Mouse (Mus musculus): ENCODE data around the gene Pdpk1. TPM values are rescaled to one million over a fixed set of nuclear protein-coding genes. Genes with fewer than 3 reads are reported as not detected.
A peak's percentile ranks its signal among the peaks of the same experiment; 100 is the strongest.

The Pdpk1 gene
- 30.4 and 32.9 TPM in 2 replicates for polyA plus RNA-seq (2016; fragmentation: Nextera tagmentation; extraction: Ambion mirVana)

GRCm38 (mm10) chr17:24150824-24151223, at the start of gene Pdpk1:
Gene Pdpk1, minus strand, starts transcription at chr17:24150924.
- Histone ChIP-seq H3K9me3 (no peaks in the 10 kb centered on the region), H3K27ac (peak within 1 kb of the TSS; percentile 9; the same call in 1 of the 2 replicates), H3K4me1 (replicated peaks) (peaks cover 12% of the 10 kb centered on the region), H3K36me3 (peaks cover 7% of the 10 kb centered on the region; the same call in 1 of the 2 replicates), H3K27me3 (ENCODE audit: insufficient read depth, poor library complexity, severe bottlenecking) (no peaks in the 10 kb centered on the region), H3K4me3 (peak within 1 kb of the TSS; percentile 48)
- DNase-seq (ENCODE audit: low spot score) = no peak
- WGBS = 80% methylated on average over 2 of the region's 2 CpGs

GRCm38 (mm10) chr17:24199741-24200140, 49.0 kb upstream of the Pdpk1 start:
- Histone ChIP-seq H3K27me3 (ENCODE audit: insufficient read depth, poor library complexity, severe bottlenecking) (no peaks in the 10 kb centered on the region), H3K4me3 (no peak overlapping the region), H3K27ac (no peak overlapping the region), H3K4me1 (replicated peaks) (peaks cover 43% of the 10 kb centered on the region), H3K36me3 (no peaks in the 10 kb centered on the region; the same call in 1 of the 2 replicates), H3K9me3 (no peaks in the 10 kb centered on the region)
- WGBS = 67% methylated on average over 4 of the region's 4 CpGs
- DNase-seq (ENCODE audit: low spot score) = no peak

GRCm38 (mm10) chr17:24199252-24199651, 48.5 kb upstream of the Pdpk1 start:
- no peaks in the 10 kb centered on the region for H3K9me3 ChIP-seq
- no peak overlapping the region for H3K4me3 ChIP-seq
- no peaks in the 10 kb centered on the region; the same call in 1 of the 2 replicates for H3K36me3 ChIP-seq
- 88% methylated on average over 4 of the region's 4 CpGs for WGBS
- no peaks in the 10 kb centered on the region for H3K27me3 ChIP-seq (ENCODE audit: insufficient read depth, poor library complexity, severe bottlenecking)
- H3K27ac ChIP-seq = no peak overlapping the region
- no peak for DNase-seq (ENCODE audit: low spot score)
- peaks cover 43% of the 10 kb centered on the region for H3K4me1 ChIP-seq (replicated peaks)

- 69% methylated on average over 15 of the region's 15 CpGs for WGBS
These were observed 46.5 kb upstream of the Pdpk1 start for GRCm38 (mm10) chr17:24197032-24197824.

GRCm38 (mm10) chr17:24195349-24195748, 44.6 kb upstream of the Pdpk1 start:
- H3K27me3 ChIP-seq (ENCODE audit: insufficient read depth, poor library complexity, severe bottlenecking) = no peaks in the 10 kb centered on the region
- no peak overlapping the region for H3K27ac ChIP-seq
- no peak for DNase-seq (ENCODE audit: low spot score)
- H3K9me3 ChIP-seq = no peaks in the 10 kb centered on the region
- WGBS = 66% methylated on average over 2 of the region's 2 CpGs
- H3K4me1 ChIP-seq (replicated peaks) = peaks cover 40% of the 10 kb centered on the region
- H3K36me3 ChIP-seq = no peaks in the 10 kb centered on the region; the same call in 1 of the 2 replicates
- no peak overlapping the region for H3K4me3 ChIP-seq

More at GRCm38 (mm10) chr17:24197032-24197824, 46.5 kb upstream of the Pdpk1 start:
- Histone ChIP-seq H3K4me3 (no peak overlapping the region), H3K4me1 (replicated peaks) (peaks cover 36% of the 10 kb centered on the region), H3K9me3 (no peaks in the 10 kb centered on the region), H3K27ac (peak overlapping the region; percentile 29; the same call in 1 of the 2 replicates), H3K27me3 (ENCODE audit: insufficient read depth, poor library complexity, severe bottlenecking) (no peaks in the 10 kb centered on the region), H3K36me3 (no peaks in the 10 kb centered on the region; the same call in 1 of the 2 replicates)
- no peak for DNase-seq (ENCODE audit: low spot score)

GRCm38 (mm10) chr17:24193769-24194168, 43.0 kb upstream of the Pdpk1 start:
- H3K4me3 ChIP-seq = no peak overlapping the region
- H3K27ac ChIP-seq = no peak overlapping the region
- peaks cover 30% of the 10 kb centered on the region for H3K4me1 ChIP-seq (replicated peaks)
- no peaks in the 10 kb centered on the region for H3K9me3 ChIP-seq
- no peak for DNase-seq (ENCODE audit: low spot score)
- peaks cover 3% of the 10 kb centered on the region for H3K36me3 ChIP-seq
- H3K27me3 ChIP-seq (ENCODE audit: insufficient read depth, poor library complexity, severe bottlenecking) = no peaks in the 10 kb centered on the region
- 87% methylated on average over 5 of the region's 5 CpGs for WGBS

GRCm38 (mm10) chr17:24193268-24193667, 42.5 kb upstream of the Pdpk1 start:
- Histone ChIP-seq H3K4me3 (no peak overlapping the region), H3K36me3 (peaks cover 7% of the 10 kb centered on the region), H3K4me1 (replicated peaks) (peaks cover 30% of the 10 kb centered on the region), H3K9me3 (no peaks in the 10 kb centered on the region), H3K27me3 (ENCODE audit: insufficient read depth, poor library complexity, severe bottlenecking) (no peaks in the 10 kb centered on the region), H3K27ac (no peak overlapping the region)
- WGBS = 89% methylated on average over 8 of the region's 8 CpGs
- DNase-seq (ENCODE audit: low spot score) = no peak

GRCm38 (mm10) chr17:24192848-24193247, 42.1 kb upstream of the Pdpk1 start:
- no peak overlapping the region for H3K4me3 ChIP-seq
- 83% methylated on average over 8 of the region's 8 CpGs for WGBS
- no peak for DNase-seq (ENCODE audit: low spot score)
- peaks cover 30% of the 10 kb centered on the region for H3K4me1 ChIP-seq (replicated peaks)
- H3K27me3 ChIP-seq (ENCODE audit: insufficient read depth, poor library complexity, severe bottlenecking) = no peaks in the 10 kb centered on the region
- H3K36me3 ChIP-seq = peaks cover 10% of the 10 kb centered on the region
- H3K27ac ChIP-seq = no peak overlapping the region
- no peaks in the 10 kb centered on the region for H3K9me3 ChIP-seq

- H3K9me3 ChIP-seq = no peaks in the 10 kb centered on the region
- WGBS = 85% methylated on average over 4 of the region's 4 CpGs
- H3K27me3 ChIP-seq (ENCODE audit: insufficient read depth, poor library complexity, severe bottlenecking) = no peaks in the 10 kb centered on the region
- no peak for DNase-seq (ENCODE audit: low spot score)
- peaks cover 19% of the 10 kb centered on the region for H3K4me1 ChIP-seq (replicated peaks)
- H3K36me3 ChIP-seq = peaks cover 12% of the 10 kb centered on the region
- no peak overlapping the region for H3K4me3 ChIP-seq
- no peak overlapping the region for H3K27ac ChIP-seq
These were observed 40.8 kb upstream of the Pdpk1 start for GRCm38 (mm10) chr17:24191481-24191880.

- WGBS = 88% methylated on average over 2 of the region's 2 CpGs
- H3K36me3 ChIP-seq = peaks cover 14% of the 10 kb centered on the region
- H3K9me3 ChIP-seq = no peaks in the 10 kb centered on the region
- DNase-seq (ENCODE audit: low spot score) = no peak
- no peak overlapping the region for H3K27ac ChIP-seq
- H3K27me3 ChIP-seq (ENCODE audit: insufficient read depth, poor library complexity, severe bottlenecking) = no peaks in the 10 kb centered on the region
- no peak overlapping the region for H3K4me3 ChIP-seq
- H3K4me1 ChIP-seq (replicated peaks) = peaks cover 19% of the 10 kb centered on the region
These were observed 40.2 kb upstream of the Pdpk1 start for GRCm38 (mm10) chr17:24190934-24191333.

GRCm38 (mm10) chr17:24174259-24174658, 23.5 kb upstream of the Pdpk1 start:
- DNase-seq (ENCODE audit: low spot score) = no peak
- no peaks in the 10 kb centered on the region for H3K27me3 ChIP-seq (ENCODE audit: insufficient read depth, poor library complexity, severe bottlenecking)
- H3K4me1 ChIP-seq (replicated peaks) = peaks cover 7% of the 10 kb centered on the region
- H3K27ac ChIP-seq = no peak overlapping the region
- H3K9me3 ChIP-seq = no peaks in the 10 kb centered on the region
- H3K36me3 ChIP-seq = no peaks in the 10 kb centered on the region
- no peak overlapping the region for H3K4me3 ChIP-seq
- 84% methylated on average over 3 of the region's 3 CpGs for WGBS

GRCm38 (mm10) chr17:24173423-24173822, 22.7 kb upstream of the Pdpk1 start:
- Histone ChIP-seq H3K4me3 (no peak overlapping the region), H3K36me3 (no peaks in the 10 kb centered on the region), H3K9me3 (no peaks in the 10 kb centered on the region), H3K27ac (no peak overlapping the region), H3K4me1 (replicated peaks) (peaks cover 8% of the 10 kb centered on the region), H3K27me3 (ENCODE audit: insufficient read depth, poor library complexity, severe bottlenecking) (no peaks in the 10 kb centered on the region)
- 3% methylated on average over 3 of the region's 3 CpGs for WGBS
- DNase-seq (ENCODE audit: low spot score) = peak; percentile 61

GRCm38 (mm10) chr17:24171738-24172137, 21.0 kb upstream of the Pdpk1 start:
- Histone ChIP-seq H3K27ac (no peak overlapping the region), H3K9me3 (no peaks in the 10 kb centered on the region), H3K4me1 (replicated peaks) (peaks cover 23% of the 10 kb centered on the region), H3K36me3 (peaks cover 13% of the 10 kb centered on the region), H3K27me3 (ENCODE audit: insufficient read depth, poor library complexity, severe bottlenecking) (no peaks in the 10 kb centered on the region), H3K4me3 (no peak overlapping the region)
- 86% methylated on average over 4 of the region's 4 CpGs for WGBS
- DNase-seq (ENCODE audit: low spot score) = no peak

Measured in hindbrain, embryonic 10.5 days (tissue).